Mouse (Mus musculus): ENCODE results near the gene Bivm. TPM values are rescaled to one million over a fixed set of nuclear protein-coding genes. Genes with fewer than 3 reads are reported as not detected.
A peak's percentile ranks its signal among the peaks of the same experiment; 100 is the strongest.

Gene Bivm
- polyA plus RNA-seq, 1 experiment from 2014 or later, result 27.6 TPM

DNA sequence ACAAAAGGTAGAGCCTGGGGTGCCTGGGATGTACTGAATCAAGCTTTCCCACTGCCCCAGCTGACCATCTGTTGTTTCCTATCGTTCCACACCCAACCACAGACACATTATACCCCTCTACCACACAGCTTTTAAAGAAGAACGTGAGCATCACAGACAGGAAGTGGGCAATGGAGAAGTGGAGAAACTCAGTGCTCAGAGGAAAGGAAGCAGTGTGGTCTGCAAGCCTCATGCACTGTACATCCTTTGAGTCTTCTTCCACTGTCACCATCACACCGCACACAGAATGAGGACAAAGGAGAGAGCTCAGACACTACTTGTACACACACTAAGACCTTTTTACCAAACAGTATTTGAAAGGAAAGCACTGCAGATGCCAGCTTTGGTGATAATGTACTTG lies 3.5 kb downstream of the Bivm start:
- no peak for DNase-seq (ENCODE audit: low spot score)
- ATAC-seq (replicated peaks; ENCODE audit: low FRiP score), result no peak
- no peak overlapping the region for H3K27ac ChIP-seq (ENCODE audit: low read depth, low read length)
- H3K4me2 ChIP-seq (ENCODE audit: low read depth, low read length, severe bottlenecking), result no peak overlapping the region
- H3K9me3 ChIP-seq (ENCODE audit: control insufficient read depth, low read length), result no peaks in the 10 kb centered on the region
- H3K36me3 ChIP-seq (ENCODE audit: control insufficient read depth, insufficient read depth, low read length), result no peaks in the 10 kb centered on the region
- H3K4me3 ChIP-seq (ENCODE audit: low read depth, low read length), result no peak overlapping the region
- H3K4me1 ChIP-seq (replicated peaks; ENCODE audit: control insufficient read depth, insufficient read depth, low read length), result 0 out of 2 replicates have a peak, but pooled peaks cover 1% of the 10 kb centered on the region
- H3K9ac ChIP-seq (ENCODE audit: low read length), result no peak overlapping the region
- 88% methylated on average over 3 of the region's 3 CpGs for WGBS
- no peaks in the 10 kb centered on the region for H3K27me3 ChIP-seq (ENCODE audit: control insufficient read depth, insufficient read depth, low read length)

- 89% methylated on average over 4 of the region's 4 CpGs for WGBS
- H3K27me3 ChIP-seq (ENCODE audit: control insufficient read depth, insufficient read depth, low read length), result no peaks in the 10 kb centered on the region
- no peak for ATAC-seq (replicated peaks; ENCODE audit: low FRiP score)
- no peak for DNase-seq (ENCODE audit: low spot score)
- H3K27ac ChIP-seq (ENCODE audit: low read depth, low read length), result no peak overlapping the region
- H3K9ac ChIP-seq (ENCODE audit: low read length), result no peak overlapping the region
- no peak overlapping the region for H3K4me3 ChIP-seq (ENCODE audit: low read depth, low read length)
- H3K4me1 ChIP-seq (replicated peaks; ENCODE audit: control insufficient read depth, insufficient read depth, low read length), result no peaks in the 10 kb centered on the region
- H3K36me3 ChIP-seq (ENCODE audit: control insufficient read depth, insufficient read depth, low read length), result no peaks in the 10 kb centered on the region; the same call in 1 of the 2 replicates
- no peaks in the 10 kb centered on the region for H3K9me3 ChIP-seq (ENCODE audit: control insufficient read depth, low read length)
- H3K4me2 ChIP-seq (ENCODE audit: low read depth, low read length, severe bottlenecking), result no peak overlapping the region
Observed at GRCm38 (mm10) chr1:44125590-44125989, 6.8 kb downstream of the Bivm start.

- Histone ChIP-seq H3K27ac (ENCODE audit: low read depth, low read length) (no peak overlapping the region), H3K9me3 (ENCODE audit: control insufficient read depth, low read length) (no peaks in the 10 kb centered on the region), H3K4me3 (ENCODE audit: low read depth, low read length) (no peak overlapping the region), H3K36me3 (ENCODE audit: control insufficient read depth, insufficient read depth, low read length) (no peaks in the 10 kb centered on the region; the same call in 1 of the 2 replicates), H3K9ac (ENCODE audit: low read length) (no peak overlapping the region), H3K4me2 (ENCODE audit: low read depth, low read length, severe bottlenecking) (no peak overlapping the region), H3K27me3 (ENCODE audit: control insufficient read depth, insufficient read depth, low read length) (no peaks in the 10 kb centered on the region), H3K4me1 (replicated peaks; ENCODE audit: control insufficient read depth, insufficient read depth, low read length) (no peaks in the 10 kb centered on the region)
- ATAC-seq (replicated peaks; ENCODE audit: low FRiP score) (no peak), DNase-seq (ENCODE audit: low spot score) (no peak)
- WGBS, result 90% methylated on average over 4 of the region's 4 CpGs
Observed at GRCm38 (mm10) chr1:44129929-44130581, 11.3 kb downstream of the Bivm start.

DNA sequence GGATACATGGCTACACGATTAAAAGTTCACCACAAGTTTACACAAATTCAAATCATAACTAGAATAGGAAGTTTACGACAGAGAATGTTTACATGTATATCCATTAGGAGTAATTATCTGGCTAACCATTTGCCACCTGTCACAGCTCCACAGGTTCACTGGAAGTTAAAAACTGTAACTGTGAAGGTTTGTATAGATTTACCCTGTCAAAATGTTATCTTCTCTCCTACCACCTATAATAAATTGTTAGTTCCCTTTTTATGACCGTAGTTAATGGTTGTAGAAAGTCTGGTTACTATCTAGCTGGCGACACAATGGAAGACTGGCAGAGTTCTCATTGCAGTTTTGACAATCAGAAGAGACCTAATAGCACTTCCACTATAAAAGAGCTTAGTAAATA lies 21.5 kb downstream of the Bivm start:
- DNase-seq (ENCODE audit: low spot score) (no peak), ATAC-seq (replicated peaks; ENCODE audit: low FRiP score) (no peak)
- Histone ChIP-seq H3K9ac (ENCODE audit: low read length) (no peak overlapping the region), H3K36me3 (ENCODE audit: control insufficient read depth, insufficient read depth, low read length) (peaks cover 3% of the 10 kb centered on the region; the same call in 1 of the 2 replicates), H3K27ac (ENCODE audit: low read depth, low read length) (no peak overlapping the region), H3K4me1 (replicated peaks; ENCODE audit: control insufficient read depth, insufficient read depth, low read length) (no peaks in the 10 kb centered on the region), H3K27me3 (ENCODE audit: control insufficient read depth, insufficient read depth, low read length) (no peaks in the 10 kb centered on the region), H3K9me3 (ENCODE audit: control insufficient read depth, low read length) (no peaks in the 10 kb centered on the region), H3K4me3 (ENCODE audit: low read depth, low read length) (no peak overlapping the region), H3K4me2 (ENCODE audit: low read depth, low read length, severe bottlenecking) (no peak overlapping the region)
- 93% methylated on average over 4 of the region's 4 CpGs for WGBS

- Histone ChIP-seq H3K27me3 (ENCODE audit: control insufficient read depth, insufficient read depth, low read length) (no peaks in the 10 kb centered on the region), H3K9ac (ENCODE audit: low read length) (no peak overlapping the region), H3K4me2 (ENCODE audit: low read depth, low read length, severe bottlenecking) (no peak overlapping the region), H3K27ac (ENCODE audit: low read depth, low read length) (no peak overlapping the region), H3K9me3 (ENCODE audit: control insufficient read depth, low read length) (no peaks in the 10 kb centered on the region), H3K36me3 (ENCODE audit: control insufficient read depth, insufficient read depth, low read length) (peaks cover 3% of the 10 kb centered on the region; the same call in 1 of the 2 replicates), H3K4me3 (ENCODE audit: low read depth, low read length) (no peak overlapping the region), H3K4me1 (replicated peaks; ENCODE audit: control insufficient read depth, insufficient read depth, low read length) (no peaks in the 10 kb centered on the region)
- no peak for ATAC-seq (replicated peaks; ENCODE audit: low FRiP score)
- 93% methylated on average over 5 of the region's 5 CpGs for WGBS
- no peak for DNase-seq (ENCODE audit: low spot score)
Observed at GRCm38 (mm10) chr1:44142747-44143146, 24.0 kb downstream of the Bivm start.

DNA sequence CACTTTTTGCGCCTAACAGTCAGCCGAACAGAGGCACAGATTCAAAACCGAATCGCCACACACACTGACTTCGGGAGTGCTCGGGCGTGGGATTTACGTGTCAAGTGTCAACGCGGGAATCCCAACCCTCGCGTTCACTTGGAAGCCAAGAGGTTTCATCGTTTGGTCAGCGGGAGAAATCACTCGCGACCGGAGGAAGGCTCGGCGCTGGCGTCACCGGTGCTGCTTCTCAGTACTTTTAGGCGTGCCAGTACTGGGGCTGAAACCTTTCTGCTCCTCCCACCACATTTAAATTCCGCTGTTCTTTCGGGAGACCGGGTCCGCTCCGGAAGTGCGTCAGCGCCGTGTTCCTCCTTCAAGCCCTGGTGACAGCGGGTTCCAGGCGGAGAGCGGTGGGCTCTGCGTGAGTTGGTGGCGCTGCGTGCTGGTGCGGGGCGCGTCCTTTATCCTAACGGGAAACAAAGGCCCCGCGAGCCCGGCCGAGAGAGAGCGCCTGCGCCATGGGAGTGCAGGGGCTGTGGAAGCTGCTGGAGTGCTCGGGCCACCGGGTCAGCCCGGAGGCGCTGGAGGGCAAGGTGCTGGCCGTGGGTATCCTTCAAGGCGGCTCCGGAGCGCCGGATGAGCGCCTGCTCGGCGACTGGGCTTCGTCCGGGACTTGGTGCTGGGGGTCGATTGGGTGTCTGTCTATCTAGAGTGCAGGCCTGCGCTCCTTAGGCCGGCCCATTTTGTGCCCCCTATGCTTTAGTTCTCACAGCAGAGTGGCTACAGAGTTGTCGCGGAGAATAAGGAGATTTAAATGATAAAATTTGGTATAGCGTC lies 29.0 kb downstream of the Bivm start, which contains the start of gene Ercc5:
Gene Ercc5, plus strand, starts transcription at position 182 of the 819 bp plus-strand sequence.
- H3K4me3 ChIP-seq (ENCODE audit: low read depth, low read length), result peak within 1 kb of the TSS; percentile 72
- peak within 1 kb of the TSS; percentile 93 for H3K9ac ChIP-seq (ENCODE audit: low read length)
- DNase-seq (ENCODE audit: low spot score) (peak; percentile 93), ATAC-seq (replicated peaks; ENCODE audit: low FRiP score) (peak; percentile 98)
- H3K27ac ChIP-seq (ENCODE audit: low read depth, low read length), result peak within 1 kb of the TSS; percentile 95
- no peaks in the 10 kb centered on the region for H3K9me3 ChIP-seq (ENCODE audit: control insufficient read depth, low read length)
- H3K4me2 ChIP-seq (ENCODE audit: low read depth, low read length, severe bottlenecking), result peak within 1 kb of the TSS; percentile 54
- no peaks in the 10 kb centered on the region for H3K27me3 ChIP-seq (ENCODE audit: control insufficient read depth, insufficient read depth, low read length)
- no peaks in the 10 kb centered on the region for H3K36me3 ChIP-seq (ENCODE audit: control insufficient read depth, insufficient read depth, low read length)
- WGBS, result under 1% methylated on average over 66 of the region's 66 CpGs
- H3K4me1 ChIP-seq (replicated peaks; ENCODE audit: control insufficient read depth, insufficient read depth, low read length), result no peaks in the 10 kb centered on the region

DNA sequence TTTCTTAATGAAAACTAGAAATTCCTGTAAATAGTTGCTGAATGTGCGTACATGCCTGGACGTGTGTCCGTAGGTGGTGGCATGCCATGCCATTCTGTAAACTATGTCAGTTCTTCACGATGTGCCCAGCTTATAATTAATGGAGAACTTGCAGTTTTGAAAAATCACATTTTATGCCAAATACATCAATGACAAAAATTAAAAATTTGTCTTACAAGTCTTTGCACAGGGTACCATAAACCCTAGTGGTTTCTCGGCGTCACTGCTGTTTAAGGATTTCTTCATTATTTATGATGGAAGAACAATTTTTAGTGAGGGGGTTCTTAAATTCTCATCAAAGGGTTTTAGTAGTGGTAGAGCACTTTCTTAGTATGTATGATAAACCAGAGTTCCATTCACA lies 29.9 kb downstream of the Bivm start:
- H3K27me3 ChIP-seq (ENCODE audit: control insufficient read depth, insufficient read depth, low read length), result no peaks in the 10 kb centered on the region
- 41% methylated on average over 6 of the region's 6 CpGs for WGBS
- no peaks in the 10 kb centered on the region for H3K9me3 ChIP-seq (ENCODE audit: control insufficient read depth, low read length)
- H3K36me3 ChIP-seq (ENCODE audit: control insufficient read depth, insufficient read depth, low read length), result no peaks in the 10 kb centered on the region
- peak overlapping the region; percentile 54 for H3K4me2 ChIP-seq (ENCODE audit: low read depth, low read length, severe bottlenecking)
- no peaks in the 10 kb centered on the region for H3K4me1 ChIP-seq (replicated peaks; ENCODE audit: control insufficient read depth, insufficient read depth, low read length)
- H3K27ac ChIP-seq (ENCODE audit: low read depth, low read length), result no peak overlapping the region
- peak overlapping the region; percentile 93; the same call in 1 of the 2 replicates for H3K9ac ChIP-seq (ENCODE audit: low read length)
- peak overlapping the region; percentile 72 for H3K4me3 ChIP-seq (ENCODE audit: low read depth, low read length)
- DNase-seq (ENCODE audit: low spot score), result no peak
- no peak for ATAC-seq (replicated peaks; ENCODE audit: low FRiP score)

- WGBS, result 97% methylated on average over 4 of the region's 4 CpGs
- ATAC-seq (replicated peaks; ENCODE audit: low FRiP score), result no peak
- no peak overlapping the region for H3K4me3 ChIP-seq (ENCODE audit: low read depth, low read length)
- H3K4me1 ChIP-seq (replicated peaks; ENCODE audit: control insufficient read depth, insufficient read depth, low read length), result no peaks in the 10 kb centered on the region
- H3K27ac ChIP-seq (ENCODE audit: low read depth, low read length), result no peak overlapping the region
- no peaks in the 10 kb centered on the region for H3K27me3 ChIP-seq (ENCODE audit: control insufficient read depth, insufficient read depth, low read length)
- no peak for DNase-seq (ENCODE audit: low spot score)
- H3K36me3 ChIP-seq (ENCODE audit: control insufficient read depth, insufficient read depth, low read length), result peaks cover 6% of the 10 kb centered on the region; the same call in 1 of the 2 replicates
- no peak overlapping the region for H3K4me2 ChIP-seq (ENCODE audit: low read depth, low read length, severe bottlenecking)
- H3K9me3 ChIP-seq (ENCODE audit: control insufficient read depth, low read length), result no peaks in the 10 kb centered on the region
- no peak overlapping the region for H3K9ac ChIP-seq (ENCODE audit: low read length)
Observed at GRCm38 (mm10) chr1:44155287-44155686, 36.5 kb downstream of the Bivm start.
